Mouse (Mus musculus) forebrain, embryonic 11.5 days (tissue): ENCODE results near the gene Slc27a5. TPM values are rescaled to one million over a fixed set of nuclear protein-coding genes. Genes with fewer than 3 reads are reported as not detected.

ENCODE experiments used
- ATAC-seq: fragments of 200-750 bp; cut with Nextera tagmentation; replicated peaks from 2 replicates; pipeline ENCODE4 v1.8.0; 2017; ENCODE audit warnings: moderate TSS enrichment; ENCODE audit not compliant: low FRiP score
- DNase-seq: peaks from one replicate; pipeline ENCODE4 v3.0.0-alpha.2; 2017; ENCODE audit warnings: low spot score
- H3K27ac ChIP-seq: fragments of 300-500 bp; sonication (generic); 2 replicates; pipeline ENCODE4 v1.5.1; 2014; ENCODE audit warnings: low read depth, low read length
- H3K27me3 ChIP-seq: fragments of 300-500 bp; sonication (generic); 2 replicates; pipeline ENCODE4 v1.6.1; 2014; ENCODE audit warnings: mild to moderate bottlenecking, low read length, mixed read lengths; ENCODE audit not compliant: control insufficient read depth, insufficient read depth
- H3K36me3 ChIP-seq: fragments of 300-500 bp; sonication (generic); 2 replicates; pipeline ENCODE4 v1.6.1; 2014; ENCODE audit warnings: mild to moderate bottlenecking, low read length, moderate library complexity, mixed read lengths; ENCODE audit not compliant: control insufficient read depth, insufficient read depth
- H3K4me1 ChIP-seq: fragments of 300-500 bp; sonication (generic); replicated peaks from 2 replicates; pipeline ENCODE4 v1.6.1; 2014; ENCODE audit warnings: low read length, mixed read lengths; ENCODE audit not compliant: control insufficient read depth, insufficient read depth
- H3K4me2 ChIP-seq: fragments of 300-500 bp; sonication (generic); 2 replicates; pipeline ENCODE4 v1.6.1; 2014; ENCODE audit warnings: low read depth, mild to moderate bottlenecking, low read length, moderate library complexity, mixed read lengths; ENCODE audit not compliant: severe bottlenecking
- H3K4me3 ChIP-seq: fragments of 300-500 bp; sonication (generic); 2 replicates; pipeline ENCODE4 v1.5.1; 2014; ENCODE audit warnings: low read depth, low read length
- H3K9ac ChIP-seq: fragments of 300-500 bp; sonication (generic); 2 replicates; pipeline ENCODE4 v1.6.1; 2014; ENCODE audit warnings: low read length
- H3K9me3 ChIP-seq: fragments of 300-500 bp; sonication (generic); 2 replicates; pipeline ENCODE4 v1.6.1; 2016; ENCODE audit warnings: low read length, mixed read lengths; ENCODE audit not compliant: control insufficient read depth
- WGBS: fragments of 180-500 bp; shearing (Covaris S2); extraction: QIAGEN DNeasy Blood & Tissue Kit; methylation state at CpG from one replicate; pipeline ENCODE4 v1.1.7; 2014; 5-methylcytosine and 5-hydroxymethylcytosine counted together
- polyA plus RNA-seq: library from polyadenylated mRNA; unstranded; fragments of >200 nt; fragmentation: Nextera tagmentation; extraction: Ambion mirVana; gene quantifications from 2 replicates; pipeline ENCODE4 v1.2.1, GENCODE M21; 2014

Gene Slc27a5
- polyA plus RNA-seq = 0.13 TPM in 1 of 2 replicates, not detected in the other

DNA sequence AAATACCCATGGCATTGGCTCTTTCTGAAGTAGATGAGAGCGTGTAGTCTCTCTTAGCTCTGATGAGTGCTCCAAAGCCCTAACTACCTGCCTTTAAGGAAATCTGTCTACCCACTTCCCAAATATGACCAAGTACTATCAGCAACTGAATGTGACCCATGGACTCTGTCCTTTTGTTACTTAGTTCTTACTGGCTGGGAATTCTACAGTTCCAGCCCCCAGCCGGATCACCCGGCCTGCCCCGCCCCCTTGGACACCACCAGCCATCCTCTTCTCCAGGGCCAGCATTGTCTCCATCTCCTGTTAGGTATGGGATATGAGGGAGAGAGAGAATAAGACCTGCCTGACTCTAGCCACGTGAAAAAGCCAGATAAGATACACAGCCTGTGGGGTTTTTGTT is at the start of gene Slc27a5:
TSS of gene Slc27a5 (minus strand) at position 140 of the 400 bp plus-strand sequence.
- Histone ChIP-seq H3K4me2 (no peak within 1 kb of the TSS), H3K27ac (no peak within 1 kb of the TSS), H3K4me1 (no peaks in the 10 kb centered on the region), H3K9ac (no peak within 1 kb of the TSS), H3K27me3 (no peaks in the 10 kb centered on the region), H3K36me3 (no peaks in the 10 kb centered on the region), H3K4me3 (no peak within 1 kb of the TSS), H3K9me3 (no peaks in the 10 kb centered on the region)
- DNase-seq (no peak), ATAC-seq (no peak)
- 75% methylated on average over 5 of the region's 5 CpGs for WGBS

DNA sequence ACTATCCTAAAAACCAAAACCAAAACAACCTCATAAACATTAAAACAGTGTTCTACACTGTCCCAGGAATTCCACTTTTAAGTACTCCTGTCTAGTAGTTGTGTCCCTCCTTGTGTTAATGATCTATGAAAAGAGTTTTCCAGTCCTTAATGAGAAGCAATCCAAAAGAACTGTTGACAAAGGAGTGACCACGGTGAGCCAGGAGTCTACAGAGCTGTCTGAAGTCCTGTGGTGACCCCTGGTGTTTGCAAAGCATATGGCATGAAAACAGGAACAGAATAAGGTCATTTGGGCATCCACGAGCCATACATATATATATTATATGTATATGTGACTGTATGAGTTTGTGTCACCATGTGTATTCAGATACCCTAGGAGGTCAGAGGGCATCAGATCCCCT is 48.1 kb upstream of the Slc27a5 start:
- 14% methylated on average over 2 of the region's 2 CpGs for WGBS

DNA sequence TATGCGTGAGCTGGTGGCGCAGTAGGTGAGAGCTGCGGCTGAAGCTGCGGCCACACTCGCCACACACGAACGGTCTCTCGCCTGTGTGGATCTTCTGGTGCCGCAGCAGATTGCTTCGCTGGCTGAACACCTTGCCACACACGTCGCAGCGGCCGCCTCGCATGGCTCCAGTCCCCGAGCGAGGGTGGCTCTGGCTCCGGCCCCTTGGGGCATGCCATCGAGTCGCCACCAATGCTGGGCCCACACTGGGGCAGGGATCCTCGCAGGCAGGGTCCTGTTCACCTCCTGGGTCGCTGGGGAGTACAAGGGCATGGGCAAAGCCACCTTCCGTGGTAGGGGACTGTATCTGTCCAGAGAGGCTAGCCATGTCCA is 46.2 kb upstream of the Slc27a5 start:
- Histone ChIP-seq H3K4me1 (peaks cover 5% of the 10 kb centered on the region), H3K9me3 (no peaks in the 10 kb centered on the region), H3K27me3 (peaks cover 31% of the 10 kb centered on the region), H3K4me3 (peak overlapping the region; percentile 40), H3K9ac (peak overlapping the region; percentile 61), H3K4me2 (peak overlapping the region; percentile 92), H3K27ac (no peak overlapping the region), H3K36me3 (no peaks in the 10 kb centered on the region)
- DNase-seq (peak; percentile 72), ATAC-seq (no peak; the same call in 1 of the 2 replicates)
- 4% methylated on average over 23 of the region's 23 CpGs for WGBS

More for the DNA sequence above, 48.1 kb upstream of the Slc27a5 start:
- Histone ChIP-seq H3K4me1 (peaks cover 5% of the 10 kb centered on the region), H3K27ac (no peak overlapping the region), H3K27me3 (peaks cover 31% of the 10 kb centered on the region), H3K9ac (no peak overlapping the region), H3K9me3 (no peaks in the 10 kb centered on the region), H3K36me3 (no peaks in the 10 kb centered on the region), H3K4me3 (no peak overlapping the region), H3K4me2 (no peak overlapping the region)
- ATAC-seq (peak; percentile 78), DNase-seq (peak; percentile 73)

DNA sequence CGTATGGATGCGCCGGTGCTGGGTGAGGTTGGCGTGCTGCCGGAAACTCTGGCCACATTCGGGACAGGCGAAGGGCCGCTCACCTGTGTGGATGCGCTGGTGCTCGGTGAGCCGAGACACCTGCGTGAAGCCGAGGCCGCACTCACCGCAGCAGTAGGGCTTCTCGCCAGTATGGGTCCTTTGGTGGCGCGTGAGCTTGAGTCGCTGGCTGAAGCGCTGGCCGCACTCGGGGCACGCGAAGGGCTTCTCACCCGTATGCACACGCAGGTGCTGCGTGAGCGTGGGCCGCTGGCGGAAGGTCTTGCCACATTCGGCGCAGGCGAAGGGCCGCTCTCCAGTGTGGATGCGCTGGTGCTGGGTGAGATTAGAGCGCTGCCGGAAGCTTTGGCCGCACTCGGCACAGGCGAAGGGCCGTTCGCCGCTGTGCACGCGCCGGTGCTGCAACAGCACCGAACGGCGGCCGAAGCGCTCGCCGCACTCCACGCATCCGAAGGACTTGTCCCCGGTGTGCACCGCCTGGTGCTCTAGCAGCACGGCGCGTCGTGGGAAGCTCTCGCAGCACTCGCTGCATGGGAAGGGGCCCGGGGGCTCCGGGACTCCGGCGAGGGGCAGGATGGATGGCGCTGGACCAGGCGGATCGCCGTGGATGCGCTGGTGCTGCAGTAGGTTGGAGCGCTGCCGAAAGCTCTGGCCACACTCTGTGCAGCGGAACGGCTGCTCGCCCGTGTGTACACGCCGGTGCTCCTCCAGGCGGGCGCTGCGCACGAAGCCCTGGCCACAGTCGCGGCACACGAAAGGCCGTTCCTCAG is 45.7 kb upstream of the Slc27a5 start:
- Histone ChIP-seq H3K4me2 (peak overlapping the region; percentile 92), H3K9me3 (no peaks in the 10 kb centered on the region), H3K9ac (peak overlapping the region; percentile 61), H3K4me1 (peaks cover 8% of the 10 kb centered on the region), H3K27ac (no peak overlapping the region), H3K4me3 (peak overlapping the region; percentile 40), H3K27me3 (peaks cover 31% of the 10 kb centered on the region), H3K36me3 (no peaks in the 10 kb centered on the region)
- 5% methylated on average over 85 of the region's 88 CpGs for WGBS
- ATAC-seq = peak; percentile 29
- DNase-seq = peak; percentile 74

DNA sequence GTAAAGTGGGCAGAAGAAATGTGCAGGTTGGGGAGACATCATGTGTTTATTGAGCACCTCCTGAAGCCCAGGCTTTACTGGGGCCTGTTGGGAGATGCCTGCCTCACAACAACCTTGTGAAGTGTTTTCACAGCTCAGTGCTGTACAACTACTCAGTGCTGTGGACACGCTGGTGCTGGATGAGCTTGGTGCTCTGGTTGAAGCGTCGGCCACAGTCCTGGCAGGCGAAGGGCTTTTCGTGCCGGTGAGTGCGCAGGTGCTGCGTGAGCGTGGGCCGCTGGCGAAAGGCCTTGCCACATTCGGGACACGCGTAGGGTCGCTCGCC is 45.1 kb upstream of the Slc27a5 start:
- peak overlapping the region; percentile 40 for H3K4me3 ChIP-seq
- peaks cover 9% of the 10 kb centered on the region for H3K4me1 ChIP-seq
- H3K9ac ChIP-seq = no peak overlapping the region; the same call in 1 of the 2 replicates
- ATAC-seq = no peak
- no peak overlapping the region for H3K27ac ChIP-seq
- no peaks in the 10 kb centered on the region for H3K36me3 ChIP-seq
- WGBS = 42% methylated on average over 16 of the region's 16 CpGs
- H3K27me3 ChIP-seq = peaks cover 31% of the 10 kb centered on the region
- DNase-seq = no peak
- peak overlapping the region; percentile 92 for H3K4me2 ChIP-seq
- H3K9me3 ChIP-seq = no peaks in the 10 kb centered on the region

DNA sequence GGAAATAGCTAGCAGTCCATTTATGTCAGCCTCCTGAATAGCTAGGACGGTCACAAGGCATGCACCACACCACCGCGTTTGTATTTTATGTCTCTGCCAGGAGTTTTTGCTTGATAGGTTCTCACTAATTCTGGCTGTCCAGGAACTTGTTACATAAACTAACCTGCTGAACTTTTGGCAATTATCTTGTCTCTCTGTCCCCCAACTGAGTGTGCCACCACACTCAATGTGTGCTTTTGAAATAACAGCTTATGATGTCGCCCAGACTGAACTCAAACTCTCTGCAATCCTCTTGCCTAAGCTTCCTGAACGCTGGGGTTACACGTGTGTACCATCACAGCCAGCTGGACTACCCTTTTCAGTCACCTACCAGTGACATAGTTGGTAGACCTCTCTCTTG is 44.5 kb upstream of the Slc27a5 start:
- Histone ChIP-seq H3K27me3 (peaks cover 31% of the 10 kb centered on the region), H3K27ac (no peak overlapping the region), H3K4me3 (no peak overlapping the region), H3K9ac (no peak overlapping the region), H3K9me3 (no peaks in the 10 kb centered on the region), H3K4me1 (peaks cover 9% of the 10 kb centered on the region), H3K4me2 (no peak overlapping the region), H3K36me3 (no peaks in the 10 kb centered on the region)
- 75% methylated on average over 6 of the region's 6 CpGs for WGBS
- DNase-seq (no peak), ATAC-seq (no peak)

DNA sequence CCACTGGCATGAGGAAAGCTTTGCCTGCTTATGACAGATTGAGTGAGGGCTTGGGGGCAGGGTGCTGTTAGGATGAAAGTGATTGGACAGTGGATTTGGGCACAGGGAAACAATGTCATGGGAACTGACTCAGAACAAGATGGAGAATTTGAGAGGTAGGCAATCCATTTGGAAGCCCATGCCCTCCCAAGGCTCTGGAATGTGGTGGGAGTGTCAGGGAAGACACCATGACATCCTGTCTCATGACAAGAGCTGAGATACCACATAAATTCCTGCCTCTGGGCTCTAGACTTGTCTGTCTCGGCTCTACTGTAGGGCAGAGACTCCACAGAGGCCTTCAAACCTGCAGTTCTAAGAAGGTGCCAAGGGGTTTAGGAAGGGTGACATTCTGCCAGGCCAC is 43.3 kb upstream of the Slc27a5 start:
- ATAC-seq (no peak), DNase-seq (no peak)
- H3K4me1 ChIP-seq = peaks cover 12% of the 10 kb centered on the region
- WGBS = 74% methylated on average over 1 of the region's 1 CpGs
- no peaks in the 10 kb centered on the region for H3K36me3 ChIP-seq
- no peak overlapping the region for H3K27ac ChIP-seq
- peaks cover 31% of the 10 kb centered on the region for H3K27me3 ChIP-seq
- H3K4me2 ChIP-seq = no peak overlapping the region
- H3K9me3 ChIP-seq = no peaks in the 10 kb centered on the region
- no peak overlapping the region for H3K9ac ChIP-seq
- H3K4me3 ChIP-seq = no peak overlapping the region

DNA sequence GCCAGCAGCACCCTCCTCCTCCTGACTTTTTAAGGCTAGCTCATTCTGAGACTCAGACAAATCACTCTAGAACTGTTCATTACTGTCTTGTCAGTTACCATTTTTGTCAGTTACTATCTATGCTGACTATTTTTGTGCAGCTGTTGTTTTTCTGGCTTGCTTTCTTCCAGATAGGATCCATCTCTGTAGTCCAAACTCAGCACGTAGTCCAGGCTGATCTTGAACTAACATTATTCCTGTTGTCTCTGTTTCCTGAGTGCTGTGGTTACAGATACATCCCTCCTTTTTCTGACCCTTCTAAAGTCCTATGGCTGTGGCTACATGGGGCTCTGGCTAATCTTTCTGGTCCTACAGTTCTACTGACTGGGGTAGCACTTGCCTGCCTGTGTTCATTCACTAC is 41.2 kb upstream of the Slc27a5 start:
- Histone ChIP-seq H3K4me3 (no peak overlapping the region), H3K27ac (no peak overlapping the region), H3K4me1 (peaks cover 17% of the 10 kb centered on the region), H3K4me2 (peak overlapping the region; percentile 81; the same call in 1 of the 2 replicates), H3K9me3 (no peaks in the 10 kb centered on the region), H3K27me3 (peaks cover 20% of the 10 kb centered on the region), H3K36me3 (peaks cover 3% of the 10 kb centered on the region; the same call in 1 of the 2 replicates), H3K9ac (peak overlapping the region; percentile 93; the same call in 1 of the 2 replicates)
- ATAC-seq (no peak), DNase-seq (no peak)
- WGBS = 94% methylated on average over 1 of the region's 1 CpGs
